Mouse (Mus musculus) T-helper 1 cell (primary cell): ENCODE results near the gene Ctxn1.

Source experiments
- in situ Hi-C: fragments of 300-600 bp; cut with MboI, MseI; formaldehyde crosslinking; loops from one replicate; pipeline ENCODE4 v1.15.1; 2025; ENCODE audit warnings: high pct_unique_total_duplicates

Ctxn1 gene

DNA sequence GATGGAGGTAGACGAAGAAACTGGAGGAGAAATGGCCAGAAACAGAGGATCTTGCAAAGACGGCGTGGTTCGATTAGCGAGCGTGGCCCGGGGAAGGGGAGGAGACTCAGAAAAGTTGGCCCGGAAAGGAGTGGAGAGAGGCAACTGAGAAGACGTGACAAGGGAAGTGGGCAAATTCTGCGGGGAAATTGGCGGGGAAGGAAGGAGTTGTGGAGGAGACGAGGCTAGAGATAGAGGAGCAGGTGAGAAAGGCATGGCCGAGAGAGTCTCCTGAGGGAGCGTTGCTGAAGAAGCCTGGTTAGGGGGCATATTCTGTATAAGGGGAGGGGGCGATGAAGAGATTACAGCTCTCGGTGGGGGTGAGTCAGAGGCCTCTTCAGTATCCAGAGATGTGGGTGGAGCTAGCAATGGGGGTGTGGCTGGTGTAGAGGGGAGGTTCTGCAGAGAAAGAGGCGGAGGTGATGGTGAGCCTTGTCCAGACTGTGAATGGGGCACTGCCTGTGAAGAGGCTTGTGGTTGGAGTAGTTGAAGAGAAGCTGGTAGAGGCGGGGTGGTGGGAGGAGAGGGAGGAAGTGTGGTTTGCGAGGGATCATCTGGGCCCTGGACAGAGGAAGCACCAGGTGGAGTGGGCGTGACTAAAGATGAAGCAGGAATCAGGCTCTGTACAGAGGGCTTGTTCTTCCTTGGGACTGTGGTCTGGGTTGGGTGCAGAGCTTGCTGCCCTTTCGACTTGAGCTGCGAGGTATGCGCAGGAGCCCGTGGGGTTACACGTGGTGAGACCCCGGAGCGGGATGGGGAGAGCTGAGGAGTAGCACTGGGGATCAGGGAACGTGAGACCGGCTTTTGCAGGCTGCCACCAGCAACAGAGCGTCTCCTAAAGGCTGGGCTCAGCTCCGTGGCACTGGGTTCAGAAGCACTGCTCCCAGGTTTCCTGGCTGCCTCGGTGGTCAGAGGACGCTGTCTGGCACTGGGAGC, 44.8 kb downstream of the Ctxn1 start:
- in situ Hi-C loops, result no loop called here

DNA sequence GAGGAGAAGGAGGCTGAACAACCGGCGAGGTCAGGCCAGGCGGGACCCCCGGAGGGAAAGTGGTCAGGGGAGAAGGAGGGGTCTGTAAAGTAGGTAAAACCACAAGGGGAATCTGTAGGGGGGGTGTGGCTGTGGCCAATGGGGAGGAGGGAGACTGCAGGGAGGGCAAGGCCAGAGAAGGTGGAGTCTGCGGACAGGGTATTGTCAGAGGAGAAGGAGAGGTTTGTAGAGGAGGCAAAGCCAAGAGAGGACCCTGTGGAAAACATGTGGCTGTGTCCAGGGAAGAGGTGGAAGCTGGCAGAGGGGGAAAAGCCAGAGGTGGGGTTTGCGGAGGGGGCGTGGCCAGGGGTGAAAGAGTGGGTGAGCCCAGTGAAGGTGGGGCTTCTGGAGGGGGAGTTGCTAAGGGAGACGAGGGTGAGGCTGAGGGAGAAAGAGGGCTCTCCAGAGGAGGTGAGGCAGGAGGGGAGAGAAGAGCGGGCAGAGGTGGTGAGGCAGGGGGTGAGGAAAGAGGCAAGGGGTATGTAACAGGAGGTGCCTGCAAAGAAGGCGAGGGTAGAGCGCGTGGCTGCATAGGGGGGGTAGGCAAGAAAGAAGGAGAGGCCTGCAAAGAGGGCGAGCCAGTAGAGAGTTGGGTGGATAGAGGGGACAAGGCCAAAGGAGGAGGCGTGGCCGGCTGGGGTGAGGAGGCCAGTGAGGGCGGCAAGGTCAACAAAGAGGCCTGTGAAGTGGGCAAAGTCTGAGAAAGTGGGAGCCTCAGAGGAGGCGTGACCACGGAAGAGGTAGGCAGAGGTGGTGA, 45.7 kb downstream of the Ctxn1 start:
- in situ Hi-C loops, result no loop called here

DNA sequence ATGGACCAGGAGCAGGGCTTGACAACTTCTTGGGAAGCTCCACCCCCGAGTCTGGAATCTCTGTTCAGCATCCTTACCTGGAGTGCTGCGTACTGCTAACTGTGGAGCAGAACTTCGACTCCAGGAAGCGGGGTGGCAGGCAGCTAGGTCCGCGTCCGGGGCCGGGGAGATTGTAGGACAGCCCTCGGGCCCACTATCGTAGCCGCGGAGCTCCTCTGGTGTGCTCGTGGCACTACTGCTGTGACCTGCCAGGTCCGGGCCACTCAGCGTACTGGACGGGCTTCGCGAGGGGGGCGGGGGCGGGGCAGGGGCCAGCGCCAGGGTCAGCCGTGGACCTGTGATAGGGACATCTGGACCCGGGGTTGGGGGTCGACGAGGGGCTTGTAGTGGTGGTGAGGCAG, 46.3 kb downstream of the Ctxn1 start:
- in situ Hi-C loops, result no loop called here

DNA sequence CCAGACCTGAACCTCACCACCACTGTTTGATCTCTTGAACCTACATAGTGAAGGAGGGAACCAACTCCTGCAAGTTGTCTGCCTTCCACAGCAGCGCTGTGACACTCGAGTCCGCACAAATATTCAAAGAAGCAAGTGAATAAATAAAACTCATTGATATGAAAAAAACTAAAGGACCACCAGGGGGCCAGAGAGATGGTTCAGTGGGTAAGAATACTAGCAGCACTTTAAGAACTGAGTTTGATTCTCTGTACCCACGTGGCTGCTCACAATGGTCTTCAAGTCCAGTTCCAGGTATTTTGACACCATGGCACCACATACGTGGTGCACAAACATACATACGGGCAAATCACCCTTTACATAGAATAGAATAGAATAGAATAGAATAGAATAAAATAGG, 48.0 kb downstream of the Ctxn1 start:
- in situ Hi-C loops, result no loop called here
